Mouse (Mus musculus) stomach, postnatal 0 days (tissue): ENCODE results near the gene Apbb1ip. TPM values are rescaled to one million over a fixed set of nuclear protein-coding genes. Genes with fewer than 3 reads are reported as not detected.

Experiments
- ATAC-seq: fragments of 200-750 bp; cut with Nextera tagmentation; 2 replicates; pipeline ENCODE4 v1.8.0; 2017; ENCODE audit not compliant: low FRiP score, low TSS enrichment
- DNase-seq: peaks from one replicate; pipeline ENCODE4 v3.0.0-alpha.2; 2016; ENCODE audit warnings: low spot score
- H3K27ac ChIP-seq: fragments of 300-500 bp; sonication (generic); replicated peaks from 2 replicates; pipeline ENCODE4 v1.5.1; 2014; ENCODE audit warnings: mild to moderate bottlenecking, control low read depth
- H3K27me3 ChIP-seq: fragments of 300-500 bp; sonication (generic); 2 replicates; pipeline ENCODE4 v1.6.1; 2014; ENCODE audit warnings: low read length; ENCODE audit not compliant: control insufficient read depth, insufficient read depth
- H3K36me3 ChIP-seq: fragments of 300-500 bp; sonication (generic); 2 replicates; pipeline ENCODE4 v1.6.1; 2014; ENCODE audit warnings: low read length, mixed read lengths; ENCODE audit not compliant: control insufficient read depth, insufficient read depth
- H3K4me1 ChIP-seq: fragments of 300-500 bp; sonication (generic); replicated peaks from 2 replicates; pipeline ENCODE4 v1.6.1; 2014; ENCODE audit warnings: antibody characterized with exemption; ENCODE audit not compliant: control insufficient read depth, insufficient read depth
- H3K4me2 ChIP-seq: fragments of 300-500 bp; sonication (generic); replicated peaks from 2 replicates; pipeline ENCODE4 v1.6.1; 2014; ENCODE audit warnings: low read depth, mild to moderate bottlenecking, control low read depth, moderate library complexity
- H3K4me3 ChIP-seq: fragments of 300-500 bp; sonication (generic); 2 replicates; pipeline ENCODE4 v1.5.1; 2014; ENCODE audit warnings: low read depth, low read length, control low read depth
- H3K9ac ChIP-seq: fragments of 300-500 bp; sonication (generic); 2 replicates; pipeline ENCODE4 v1.6.1; 2014; ENCODE audit warnings: mild to moderate bottlenecking, low read length, control low read depth, mixed read lengths
- H3K9me3 ChIP-seq: fragments of 300-500 bp; sonication (generic); 2 replicates; pipeline ENCODE4 v1.6.1; 2016; ENCODE audit warnings: low read length; ENCODE audit not compliant: control insufficient read depth
- CTCF ChIP-seq: IDR thresholded peaks from 2 replicates; pipeline ENCODE4 v1.5.1; 2016; ENCODE audit warnings: antibody characterized with exemption, low read depth, mild to moderate bottlenecking, moderate library complexity
- EP300 ChIP-seq: optimal IDR thresholded peaks from 2 replicates; pipeline ENCODE3; 2016; ENCODE audit warnings: antibody characterized with exemption
- WGBS: fragments of 180-500 bp; shearing (Covaris S2); extraction: QIAGEN DNeasy Blood & Tissue Kit; methylation state at CpG from one replicate; pipeline ENCODE4 v1.1.7; 2014; 5-methylcytosine and 5-hydroxymethylcytosine counted together
- polyA plus RNA-seq: library from polyadenylated mRNA; unstranded; fragments of >200 nt; fragmentation: Nextera tagmentation; extraction: Ambion mirVana; gene quantifications from 2 replicates; pipeline ENCODE4 v1.2.1, GENCODE M21; 2015

Apbb1ip gene
- polyA plus RNA-seq, 1 experiment from 2014 or later: 1.5 TPM

GRCm38 (mm10) chr2:22784771-22785170 lies 10.9 kb downstream of the Apbb1ip start:
- Histone ChIP-seq H3K9me3 (no peaks in the 10 kb centered on the region), H3K9ac (no peak overlapping the region), H3K4me2 (no peak overlapping the region), H3K4me1 (no peaks in the 10 kb centered on the region), H3K4me3 (no peak overlapping the region), H3K36me3 (no peaks in the 10 kb centered on the region), H3K27me3 (no peaks in the 10 kb centered on the region), H3K27ac (no peak overlapping the region)
- WGBS: 43% methylated on average over 1 of the region's 1 CpGs
- no peak for TF ChIP-seq EP300
- no peak for TF ChIP-seq CTCF
- DNase-seq (no peak), ATAC-seq (no peak)

- ATAC-seq (no peak), DNase-seq (no peak)
- no peak overlapping the region for H3K9ac ChIP-seq
- no peak for TF ChIP-seq CTCF
- TF ChIP-seq EP300: no peak
- no peak overlapping the region for H3K4me3 ChIP-seq
- WGBS: 91% methylated on average over 2 of the region's 2 CpGs
- H3K27ac ChIP-seq: no peak overlapping the region
- no peaks in the 10 kb centered on the region for H3K9me3 ChIP-seq
- H3K36me3 ChIP-seq: no peaks in the 10 kb centered on the region
- no peaks in the 10 kb centered on the region for H3K27me3 ChIP-seq
- no peaks in the 10 kb centered on the region for H3K4me1 ChIP-seq
- H3K4me2 ChIP-seq: no peak overlapping the region
Observed at GRCm38 (mm10) chr2:22788658-22789057, 14.8 kb downstream of the Apbb1ip start.

- Histone ChIP-seq H3K4me3 (no peak overlapping the region), H3K27ac (no peak overlapping the region), H3K27me3 (no peaks in the 10 kb centered on the region), H3K9me3 (no peaks in the 10 kb centered on the region), H3K36me3 (no peaks in the 10 kb centered on the region), H3K4me2 (no peak overlapping the region), H3K9ac (no peak overlapping the region), H3K4me1 (no peaks in the 10 kb centered on the region)
- no peak for ATAC-seq
- 56% methylated on average over 1 of the region's 1 CpGs for WGBS
- no peak for DNase-seq
- TF ChIP-seq EP300: no peak
Observed at GRCm38 (mm10) chr2:22789576-22789975, 15.7 kb downstream of the Apbb1ip start.

GRCm38 (mm10) chr2:22790435-22790834 lies 16.5 kb downstream of the Apbb1ip start:
- Histone ChIP-seq H3K9me3 (no peaks in the 10 kb centered on the region), H3K4me2 (no peak overlapping the region), H3K27ac (no peak overlapping the region), H3K4me1 (no peaks in the 10 kb centered on the region), H3K4me3 (no peak overlapping the region), H3K27me3 (no peaks in the 10 kb centered on the region), H3K36me3 (no peaks in the 10 kb centered on the region), H3K9ac (no peak overlapping the region)
- DNase-seq (no peak), ATAC-seq (no peak)
- TF ChIP-seq EP300 (no peak), CTCF (no peak)
- WGBS: 10% methylated on average over 1 of the region's 1 CpGs

DNA sequence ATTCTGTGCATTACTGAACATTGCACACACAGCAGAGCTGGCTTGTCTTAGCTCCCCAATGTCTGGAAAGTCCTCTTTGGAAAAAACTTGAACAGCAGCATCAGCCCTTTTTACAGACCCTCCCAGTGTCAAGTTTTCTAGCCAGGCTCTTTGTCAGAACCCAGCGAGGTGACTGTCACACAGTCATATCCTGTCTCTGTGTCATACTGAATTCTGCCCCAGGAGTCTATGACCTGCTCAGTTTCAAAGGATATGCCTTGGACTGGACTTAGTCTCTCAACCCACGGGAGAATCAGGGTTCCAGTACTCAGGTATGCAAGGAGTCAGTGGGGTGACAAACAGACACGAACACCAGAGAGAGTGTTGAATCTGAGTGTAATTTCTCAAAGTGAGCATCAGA lies 21.2 kb downstream of the Apbb1ip start:
- H3K4me1 ChIP-seq: no peaks in the 10 kb centered on the region
- TF ChIP-seq CTCF: no peak
- no peak for TF ChIP-seq EP300
- H3K4me2 ChIP-seq: no peak overlapping the region
- no peaks in the 10 kb centered on the region for H3K36me3 ChIP-seq
- H3K9ac ChIP-seq: no peak overlapping the region
- WGBS: 80% methylated on average over 3 of the region's 3 CpGs
- DNase-seq: no peak
- no peak overlapping the region for H3K27ac ChIP-seq
- no peaks in the 10 kb centered on the region for H3K27me3 ChIP-seq
- H3K4me3 ChIP-seq: no peak overlapping the region
- H3K9me3 ChIP-seq: no peaks in the 10 kb centered on the region
- no peak for ATAC-seq

DNA sequence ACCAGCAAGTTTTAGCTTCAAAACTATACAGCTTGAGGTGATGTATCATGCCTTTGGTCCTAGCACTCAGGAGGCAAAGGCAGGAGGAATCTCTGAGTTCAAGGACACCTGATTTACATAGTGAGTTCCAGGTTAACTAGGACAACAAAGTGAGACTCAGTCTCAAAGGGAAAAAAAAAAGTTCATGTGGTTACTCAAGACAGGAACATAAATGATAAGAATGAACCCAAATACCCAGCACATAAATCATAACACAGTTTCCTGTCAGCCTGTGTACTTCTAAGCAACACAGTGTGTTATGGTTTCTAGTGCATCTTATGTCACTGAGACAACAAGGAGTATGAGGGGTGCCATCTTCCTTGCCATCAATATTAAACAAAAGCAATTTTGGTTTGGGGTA lies 22.6 kb downstream of the Apbb1ip start:
- TF ChIP-seq CTCF: no peak
- TF ChIP-seq EP300: no peak
- ATAC-seq: no peak
- DNase-seq: no peak
- Histone ChIP-seq H3K4me2 (no peak overlapping the region), H3K9ac (no peak overlapping the region), H3K27me3 (no peaks in the 10 kb centered on the region), H3K27ac (no peak overlapping the region), H3K9me3 (no peaks in the 10 kb centered on the region), H3K4me3 (no peak overlapping the region), H3K36me3 (no peaks in the 10 kb centered on the region), H3K4me1 (no peaks in the 10 kb centered on the region)
